Mouse (Mus musculus): ENCODE results near the gene Baiap2.

The Baiap2 gene

DNA sequence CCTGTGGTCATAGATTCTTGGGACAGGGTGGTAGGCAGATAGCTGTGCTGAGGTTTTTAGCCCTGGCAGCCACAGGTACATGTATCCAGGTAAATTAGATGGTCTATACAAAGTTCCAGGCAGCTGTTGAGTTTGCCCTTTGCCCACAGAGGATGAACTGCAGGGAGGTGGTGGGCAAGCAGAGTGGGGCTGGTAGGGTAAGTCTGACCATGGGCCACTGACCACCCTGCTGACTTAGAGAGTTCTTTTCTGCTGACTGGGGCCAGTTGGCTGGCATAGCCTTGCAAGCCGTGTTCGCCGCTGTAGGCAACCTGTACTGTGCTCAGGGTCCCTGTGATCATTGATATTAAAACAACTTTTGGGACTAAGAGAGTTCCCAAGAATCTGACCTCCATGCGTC is 36.1 kb downstream of the Baiap2 start:
- no peak for DNase-seq (ENCODE audit: inconsistent ontology term)

DNA sequence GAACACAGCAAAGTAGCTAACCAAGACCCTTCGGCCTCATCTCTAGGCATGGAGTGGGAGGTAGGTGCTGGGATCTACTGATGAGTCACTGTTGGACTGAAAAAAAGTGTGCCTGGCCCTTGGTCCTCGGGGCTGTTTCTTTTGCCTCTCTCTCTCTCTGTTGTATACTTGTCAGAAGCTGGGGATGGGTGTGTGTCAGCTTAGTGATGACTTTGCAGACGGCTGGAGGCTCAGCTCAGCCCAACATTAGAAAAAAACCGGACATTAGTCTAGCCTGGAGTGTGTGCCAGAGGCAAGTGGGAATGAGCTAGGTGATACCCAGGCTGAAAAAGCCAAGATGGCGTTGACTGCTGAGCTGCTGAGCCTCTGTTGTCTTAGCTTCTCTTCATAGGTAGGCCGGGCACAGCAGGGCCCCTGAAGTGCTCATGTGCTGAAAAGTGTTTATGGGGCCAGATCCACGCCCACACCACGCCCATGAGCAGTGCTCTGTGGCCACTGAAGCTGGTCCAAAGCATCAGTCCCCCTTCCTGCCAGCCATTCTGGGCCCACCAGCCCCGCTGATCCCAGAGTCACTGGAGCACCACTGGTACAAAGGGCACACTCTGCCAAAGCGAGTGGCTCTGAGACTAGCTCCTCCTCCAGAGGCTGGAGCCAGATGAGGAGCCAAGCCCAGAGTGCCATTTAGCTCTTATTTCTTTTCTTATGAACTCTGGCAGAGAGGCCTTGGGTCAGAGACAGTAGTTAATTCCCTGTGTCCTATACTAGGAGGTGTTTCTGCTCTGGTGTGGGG is 37.2 kb downstream of the Baiap2 start:
- no peak for DNase-seq (ENCODE audit: inconsistent ontology term)

DNA sequence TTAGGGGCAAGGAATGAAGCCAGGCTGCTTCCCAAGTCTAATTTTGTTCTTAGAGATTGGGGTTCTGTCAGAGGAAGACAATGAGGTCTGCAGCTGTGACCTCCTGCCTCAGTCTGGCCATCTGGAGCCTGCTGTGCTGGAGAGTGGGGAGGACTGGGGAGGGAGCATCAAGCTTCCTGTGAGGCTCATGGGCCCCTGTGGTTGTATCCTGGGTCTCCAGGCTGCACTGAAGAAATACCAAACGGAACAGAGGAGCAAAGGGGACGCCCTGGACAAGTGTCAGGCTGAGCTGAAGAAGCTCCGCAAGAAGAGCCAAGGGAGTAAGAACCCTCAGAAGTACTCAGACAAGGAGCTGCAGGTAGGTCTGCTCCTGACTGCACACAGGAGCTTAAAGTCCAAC is 39.2 kb downstream of the Baiap2 start:
- DNase-seq (ENCODE audit: inconsistent ontology term) = no peak

DNA sequence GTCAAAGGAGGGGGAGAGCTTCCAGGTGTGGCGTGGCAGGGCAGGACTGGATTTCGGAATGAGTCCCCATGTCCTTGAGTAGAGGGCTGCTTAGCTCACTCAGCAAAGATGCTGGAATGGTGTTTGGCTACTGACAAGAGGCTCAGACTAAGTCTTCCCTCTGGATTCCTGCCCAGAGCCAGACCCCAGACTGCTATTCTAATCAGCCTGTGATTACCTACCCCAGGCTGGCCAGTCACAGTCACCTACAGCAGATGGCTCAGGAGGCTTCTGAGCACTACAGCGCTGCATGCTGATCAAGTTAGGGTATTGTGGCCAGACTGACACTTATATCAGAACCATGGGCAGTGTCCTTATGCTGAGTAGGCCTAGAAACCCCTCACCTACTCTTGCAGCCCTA is 39.7 kb downstream of the Baiap2 start:
- no peak for DNase-seq (ENCODE audit: inconsistent ontology term)

DNA sequence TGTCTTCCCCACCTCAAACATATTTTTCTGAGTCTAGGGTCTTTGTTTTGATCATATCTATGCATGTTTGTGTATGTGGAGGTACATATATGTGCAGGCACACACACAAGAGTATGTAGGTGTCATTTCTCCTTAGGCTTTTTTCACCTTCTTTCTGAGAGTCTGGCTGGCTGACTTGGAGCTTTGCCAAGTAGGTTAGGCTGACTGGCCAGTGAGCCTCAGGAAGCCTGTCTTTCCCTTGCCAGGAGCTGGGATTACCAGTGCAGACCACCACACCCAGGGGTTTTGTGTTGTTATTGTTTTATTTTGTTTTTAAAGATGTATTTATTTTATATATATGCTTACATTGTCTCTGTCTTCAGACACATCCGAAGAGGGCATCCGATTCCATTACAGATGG is 40.6 kb downstream of the Baiap2 start:
- no peak for DNase-seq (ENCODE audit: inconsistent ontology term)

DNA sequence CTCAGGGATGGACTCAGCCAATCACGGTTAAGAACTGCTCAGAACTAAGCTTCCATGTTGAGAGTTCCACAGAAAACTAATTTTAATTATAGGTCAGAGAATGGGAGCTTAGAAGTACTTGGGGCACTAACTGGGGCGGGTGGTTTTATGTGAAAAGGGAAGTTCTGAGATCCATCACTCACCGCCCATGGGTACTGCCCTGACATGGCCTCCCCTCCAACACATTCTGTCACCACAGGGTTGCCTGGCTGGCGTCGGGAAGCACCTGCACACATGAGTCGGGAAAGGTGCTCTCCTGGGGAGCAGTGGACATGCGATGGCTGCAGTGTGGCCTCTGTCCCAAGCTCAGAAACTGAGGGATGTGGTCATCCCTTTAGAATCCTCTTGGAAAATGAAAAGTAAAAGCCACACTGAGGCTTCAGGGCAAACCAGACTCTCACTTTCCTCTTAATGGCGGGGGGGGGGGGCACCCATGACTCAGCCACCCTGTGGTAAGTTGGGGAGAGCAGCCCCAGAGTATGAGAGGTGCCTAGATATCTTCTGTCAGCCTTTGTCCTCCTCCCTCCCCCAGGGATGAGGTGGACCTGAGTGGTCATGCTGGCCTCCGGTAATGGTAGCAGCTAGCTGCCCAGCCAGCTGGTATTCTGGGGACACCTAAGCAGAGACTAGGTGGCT is 44.3 kb downstream of the Baiap2 start:
- no peak for DNase-seq (ENCODE audit: inconsistent ontology term)

DNA sequence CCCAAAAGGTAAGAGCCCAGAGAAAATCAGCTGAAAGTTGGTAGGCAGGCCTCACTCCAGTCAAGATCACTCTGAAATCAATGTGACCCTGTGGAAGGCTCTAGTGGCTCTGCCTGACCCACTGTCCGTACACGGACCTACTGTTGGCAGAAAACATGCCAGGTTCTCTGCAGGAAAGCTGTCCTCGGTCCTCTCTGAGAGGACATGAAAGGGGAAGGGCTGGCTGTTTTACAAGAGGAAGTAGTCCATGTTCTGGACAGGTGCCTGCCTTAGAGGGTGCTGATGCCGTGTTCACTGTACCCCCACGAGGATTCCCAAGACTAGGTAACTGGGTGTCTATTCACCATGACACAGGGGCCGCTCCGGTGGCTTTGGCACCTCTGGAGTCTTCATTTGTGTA is 45.3 kb downstream of the Baiap2 start:
- DNase-seq (ENCODE audit: inconsistent ontology term) = no peak

DNA sequence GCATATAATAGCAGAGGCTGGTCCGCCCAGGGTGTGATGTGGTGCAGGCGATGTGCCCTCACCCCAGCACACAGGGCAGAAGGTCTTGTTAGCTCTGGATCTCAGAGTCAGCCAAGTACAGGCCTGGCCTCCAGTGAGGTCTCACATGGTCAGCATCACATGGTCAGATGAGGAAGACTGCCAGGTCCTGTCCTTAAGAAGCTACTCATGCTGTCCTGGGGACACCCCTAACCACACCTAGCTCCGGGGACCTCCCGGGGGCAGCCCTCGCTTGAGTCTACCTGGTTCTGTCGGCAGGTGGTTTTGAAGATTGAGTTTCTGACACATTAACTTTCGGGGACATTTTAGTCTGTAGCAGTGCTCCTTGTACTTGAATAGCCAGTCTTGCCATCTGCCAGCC is 45.8 kb downstream of the Baiap2 start:
- DNase-seq (ENCODE audit: inconsistent ontology term) = no peak

DNA sequence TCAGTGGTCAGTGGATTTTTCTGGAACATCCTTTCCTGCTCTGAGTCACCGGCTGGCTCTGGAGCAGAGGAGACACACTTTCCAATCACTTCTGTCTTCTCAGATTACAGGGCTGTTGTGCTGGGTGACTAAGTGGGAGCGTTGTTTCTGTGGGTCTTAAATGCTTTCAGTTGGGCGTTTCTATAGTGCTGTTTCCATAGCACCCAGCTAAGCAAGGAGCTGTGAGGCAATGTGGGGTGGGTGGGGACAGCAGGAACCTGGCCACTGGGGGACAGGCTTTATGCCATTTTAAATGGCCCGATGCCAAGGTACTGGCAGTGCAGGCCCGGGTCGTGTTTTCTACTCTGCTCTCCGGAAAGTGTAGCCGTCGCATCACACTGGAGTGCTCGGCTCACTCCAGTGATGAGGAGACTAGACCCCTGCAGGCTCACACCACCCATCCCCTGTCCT is 46.6 kb downstream of the Baiap2 start:
- peak; percentile 91 for DNase-seq (ENCODE audit: inconsistent ontology term)

DNA sequence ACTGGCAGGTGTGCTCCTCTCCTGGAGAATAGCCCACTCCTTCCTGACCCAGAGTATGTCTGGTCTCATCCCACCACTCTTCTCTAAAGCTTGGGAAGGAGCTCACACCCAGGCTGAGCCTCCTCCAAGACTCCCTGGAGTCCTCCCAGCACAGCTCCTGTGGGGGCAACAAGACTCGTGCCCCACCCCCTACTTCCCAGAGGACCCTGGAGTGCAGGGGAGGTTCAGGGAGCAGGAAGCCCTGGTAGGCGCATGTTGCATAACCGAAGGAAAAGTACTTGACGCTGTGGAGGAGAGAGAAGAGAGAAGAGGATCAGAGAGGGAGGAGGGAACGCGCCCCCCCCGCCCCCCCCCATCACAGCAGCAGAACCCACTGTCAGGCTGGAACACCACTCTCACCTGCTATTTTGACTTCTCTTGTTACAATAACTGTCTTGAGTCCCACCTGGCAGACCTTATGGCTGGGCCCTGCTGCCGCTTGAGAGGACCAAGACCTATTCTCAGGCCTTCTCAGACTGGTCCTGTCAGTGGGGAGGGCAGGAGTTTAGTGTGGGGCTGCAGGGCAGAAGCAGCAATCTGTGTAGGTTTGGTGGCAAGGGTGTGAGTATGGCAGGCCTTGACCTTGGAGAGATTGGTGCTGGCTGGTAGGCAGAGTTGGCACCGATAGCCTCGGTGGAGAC is 48.2 kb downstream of the Baiap2 start:
- no peak for DNase-seq (ENCODE audit: inconsistent ontology term)

DNA sequence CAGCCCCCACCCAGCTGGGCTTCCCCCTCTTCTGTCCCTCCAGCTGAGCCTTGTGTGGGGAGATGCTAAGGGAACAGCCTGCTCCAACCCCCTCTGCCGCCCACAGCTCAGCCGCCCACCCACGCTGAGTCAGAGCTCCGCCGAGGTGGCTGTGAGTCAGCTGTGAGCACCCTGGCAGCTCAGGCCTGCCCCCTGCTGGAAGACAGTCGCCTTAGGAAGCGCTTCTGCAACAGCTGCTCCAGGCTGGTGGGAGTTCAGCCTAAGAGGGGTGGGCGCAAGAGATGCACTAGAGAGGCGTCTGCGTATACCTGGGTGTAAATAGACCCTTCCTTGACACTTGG is 48.7 kb downstream of the Baiap2 start:
- DNase-seq (ENCODE audit: inconsistent ontology term) = peak; percentile 89

DNA sequence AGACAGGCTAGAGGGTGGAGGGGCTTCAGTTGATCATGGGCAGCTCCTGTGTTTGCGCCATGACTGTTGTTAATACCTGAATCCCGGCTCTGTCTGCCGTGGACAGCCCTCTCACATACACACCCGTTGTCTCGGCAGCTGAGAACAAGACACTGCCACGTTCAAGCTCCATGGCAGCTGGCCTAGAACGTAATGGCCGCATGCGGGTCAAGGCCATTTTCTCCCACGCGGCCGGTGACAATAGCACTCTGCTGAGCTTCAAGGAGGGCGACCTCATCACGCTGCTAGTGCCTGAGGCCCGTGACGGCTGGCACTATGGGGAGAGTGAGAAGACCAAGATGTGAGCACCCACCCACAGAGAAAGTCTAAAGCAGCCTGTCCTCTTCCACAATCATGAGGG is 54.8 kb downstream of the Baiap2 start:
- DNase-seq (ENCODE audit: inconsistent ontology term) = no peak

DNA sequence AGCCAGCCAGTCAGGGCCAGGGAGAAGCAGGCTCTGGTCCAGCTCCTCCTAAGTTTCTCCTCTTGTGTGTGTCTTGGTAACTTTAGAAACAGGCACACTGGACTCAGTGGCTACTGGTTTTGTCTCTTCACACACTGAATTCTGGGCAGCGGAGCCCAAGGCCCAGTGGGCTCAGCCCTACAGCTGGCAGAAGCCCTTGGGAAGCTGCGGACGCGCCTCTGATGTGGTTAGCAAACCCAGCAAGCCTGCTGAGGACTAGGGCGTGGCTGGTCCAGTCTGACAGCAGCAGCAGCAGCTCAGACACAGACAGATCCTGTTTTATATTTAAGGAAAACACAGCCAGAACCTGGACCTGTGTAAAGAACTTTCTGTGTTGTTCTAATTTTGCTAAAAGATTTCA is 59.5 kb downstream of the Baiap2 start:
- DNase-seq (ENCODE audit: inconsistent ontology term) = peak; percentile 62

DNA sequence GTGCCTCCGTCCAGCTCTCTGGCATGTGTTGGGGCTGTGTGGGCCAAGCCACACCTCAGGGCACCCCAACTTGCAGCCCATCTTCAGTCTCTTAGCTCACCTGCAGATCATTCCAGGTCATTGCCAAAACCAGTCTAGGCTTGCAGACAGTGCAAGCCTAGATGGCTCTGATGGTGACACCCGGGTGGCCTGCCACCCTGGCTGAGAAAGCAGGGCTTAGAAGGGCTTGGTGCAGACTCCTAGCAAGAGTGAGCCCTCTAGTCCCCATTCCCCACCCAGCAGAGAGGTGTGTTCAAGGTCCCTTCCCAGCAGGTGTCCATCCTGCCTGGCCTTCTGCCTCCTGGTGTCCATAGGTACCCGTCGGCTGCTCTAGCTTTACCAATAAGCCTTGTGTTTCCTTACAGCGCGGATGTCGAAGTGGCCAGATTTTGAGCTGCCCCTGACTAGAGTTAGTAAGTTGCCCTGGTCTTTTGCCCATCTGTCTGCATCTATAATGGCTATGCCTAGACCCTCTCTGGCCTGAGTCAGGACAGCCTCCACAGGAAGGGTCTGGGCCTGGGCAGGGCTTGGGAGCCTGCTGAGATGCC is 60.2 kb downstream of the Baiap2 start:
- DNase-seq (ENCODE audit: inconsistent ontology term) = no peak

DNA sequence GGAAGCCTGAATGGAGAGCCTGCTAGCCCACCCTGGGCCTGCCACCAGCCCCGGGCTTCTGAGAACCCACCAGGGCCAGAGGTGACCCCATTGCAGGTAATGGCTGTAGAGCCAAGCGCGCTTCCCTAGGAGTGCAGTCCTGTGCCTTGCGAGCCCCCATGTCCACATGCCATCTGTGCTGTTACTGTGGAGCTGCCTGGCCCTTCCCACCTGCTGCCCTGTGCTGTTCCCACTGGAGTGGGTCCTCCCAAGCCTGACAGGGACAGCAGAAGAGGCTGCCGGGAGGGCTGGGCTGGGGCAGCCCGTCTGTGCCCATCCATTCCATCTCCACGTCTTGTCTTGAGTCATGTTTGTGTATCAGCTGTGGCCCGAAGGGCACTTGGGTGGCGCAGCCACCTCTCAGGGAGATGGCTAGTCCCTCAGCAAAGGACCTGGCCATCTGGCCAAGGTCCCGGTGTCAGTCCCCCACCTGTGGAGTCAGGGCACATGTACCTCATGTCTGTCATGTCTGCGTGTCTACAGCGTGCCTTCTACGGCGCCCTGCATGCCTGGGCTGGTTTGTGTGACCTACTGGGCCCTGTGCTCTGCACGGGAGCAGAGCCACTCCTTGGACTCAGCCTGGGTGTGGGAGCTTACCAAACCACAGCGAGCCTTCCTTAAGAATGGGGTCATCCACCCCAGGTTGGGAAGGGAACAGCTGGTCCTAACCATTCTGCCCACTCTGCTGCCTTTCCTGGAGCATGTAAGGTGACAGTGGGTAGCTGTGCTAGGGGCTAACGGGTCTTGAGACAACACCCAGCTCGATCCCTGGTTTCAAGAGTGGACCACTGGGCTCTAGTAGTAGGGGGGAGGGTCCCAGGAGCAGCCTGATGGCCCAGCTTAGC is 63.1 kb downstream of the Baiap2 start:
- DNase-seq (ENCODE audit: inconsistent ontology term) = no peak

DNA sequence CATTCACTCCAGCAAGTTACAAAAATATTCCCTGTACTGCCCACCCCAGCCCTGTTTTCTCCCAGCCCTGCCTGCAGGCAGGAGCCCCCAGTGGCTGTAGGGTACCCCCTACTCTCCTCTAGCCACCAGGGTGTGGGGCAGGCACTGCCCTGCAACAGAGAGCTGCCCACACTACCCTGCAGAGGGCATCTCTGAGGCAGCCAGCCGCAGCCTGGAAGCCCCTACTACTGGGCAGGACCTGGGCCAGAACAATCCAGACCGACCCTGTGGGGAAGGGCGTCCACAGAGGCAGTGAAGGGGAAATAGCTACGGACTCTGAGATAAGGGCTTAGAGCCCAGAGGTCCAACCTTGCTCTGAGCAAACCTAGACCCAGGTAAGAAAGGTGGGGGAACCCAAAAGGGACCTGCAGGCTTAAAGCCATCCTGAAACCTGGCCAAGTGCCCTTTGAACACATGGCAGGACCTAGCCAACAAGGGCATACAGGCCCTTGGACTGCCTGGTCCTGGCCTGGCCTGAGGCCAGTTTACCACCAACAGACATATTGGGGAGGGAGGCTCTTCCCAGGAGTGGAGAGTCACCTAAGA is 65.0 kb downstream of the Baiap2 start:
- no peak for DNase-seq (ENCODE audit: inconsistent ontology term)

DNA sequence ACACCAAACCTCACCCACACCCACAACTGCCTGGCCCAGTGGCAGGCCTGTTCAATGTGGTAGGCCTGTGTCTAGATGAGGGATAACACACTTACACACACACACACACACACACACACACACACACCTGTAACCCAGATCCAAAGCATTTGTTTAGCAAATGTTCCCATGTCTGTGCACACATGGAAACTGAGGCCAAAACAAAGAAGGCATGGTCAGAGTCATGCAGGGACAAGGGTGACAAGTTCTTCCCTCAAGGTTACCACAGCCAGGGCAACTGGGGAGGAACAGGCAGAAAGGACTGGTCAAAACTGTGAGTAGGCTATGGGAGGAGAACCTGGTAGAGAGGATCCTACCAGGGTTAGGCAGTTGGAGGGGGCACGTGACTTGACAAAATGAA is 65.9 kb downstream of the Baiap2 start:
- DNase-seq (ENCODE audit: inconsistent ontology term) = no peak

DNA sequence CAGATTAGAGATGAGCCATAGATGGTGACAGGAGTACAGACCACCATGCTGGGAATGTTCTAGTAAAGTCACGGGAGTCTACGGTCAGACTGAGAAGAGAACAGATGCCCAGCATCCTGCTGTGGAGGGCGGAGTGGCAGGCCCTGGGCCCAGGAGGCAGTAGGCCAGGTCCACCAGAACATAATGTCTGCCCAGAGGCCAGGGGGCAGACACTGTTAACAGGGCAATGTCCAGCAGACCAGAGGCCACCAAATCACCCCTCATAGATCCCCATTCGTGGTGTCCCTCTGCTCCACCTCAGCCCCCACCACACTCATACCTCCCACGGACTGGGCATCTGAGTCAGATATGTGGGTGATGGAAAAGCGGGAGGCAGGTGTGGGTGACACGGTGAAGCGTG is 66.4 kb downstream of the Baiap2 start:
- DNase-seq (ENCODE audit: inconsistent ontology term) = no peak

DNA sequence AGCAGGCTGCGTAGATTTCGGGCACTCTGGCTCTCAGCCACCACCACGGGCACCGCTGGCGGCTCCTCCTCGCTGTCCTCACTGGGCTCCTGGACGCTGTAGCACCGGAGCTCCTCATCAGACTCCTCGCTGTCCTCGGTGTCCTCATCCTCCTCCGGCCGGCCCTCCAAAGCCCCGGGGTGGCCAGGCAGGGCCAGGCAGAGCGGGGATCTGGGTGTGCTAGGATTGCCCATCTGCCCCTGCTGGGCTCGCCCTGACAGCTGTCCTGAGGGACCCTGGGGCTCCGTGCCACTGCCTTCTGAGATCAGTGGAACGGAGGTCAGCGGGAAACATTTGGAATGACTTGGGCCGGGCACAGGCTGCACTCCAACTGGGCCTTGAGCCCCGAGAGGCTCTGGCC is 67.4 kb downstream of the Baiap2 start:
- DNase-seq (ENCODE audit: inconsistent ontology term) = no peak

DNA sequence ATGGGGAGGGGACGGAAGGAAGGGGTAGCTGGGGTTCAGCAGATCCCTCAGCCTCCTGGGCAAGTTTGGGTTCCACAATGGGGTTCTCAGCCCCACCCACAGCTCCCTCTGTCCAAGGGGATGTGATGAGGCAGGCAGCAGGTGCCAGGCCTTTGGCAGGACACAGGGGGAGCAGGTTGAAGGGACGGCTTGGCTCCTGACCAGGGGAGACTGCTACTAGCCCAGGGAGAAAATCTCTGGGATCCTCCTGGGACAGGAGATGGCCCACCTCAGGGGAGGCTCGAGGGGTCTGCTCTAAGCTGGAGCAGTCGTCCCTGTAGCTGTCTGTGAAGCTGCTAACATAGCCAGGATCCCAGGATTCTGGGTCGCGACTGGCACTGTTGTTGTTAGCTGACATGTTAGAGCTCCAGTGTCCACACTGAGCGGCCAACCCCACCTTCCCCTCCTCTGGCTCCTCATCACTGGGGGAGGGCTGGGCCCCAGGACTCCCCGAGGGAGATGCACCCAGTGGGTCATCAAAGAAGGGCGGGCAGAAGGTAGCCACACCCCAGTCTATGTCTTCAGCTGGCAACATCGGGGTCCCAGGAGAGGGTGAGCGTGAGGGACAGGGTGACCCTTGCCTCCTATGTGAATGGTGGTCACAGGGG is 68.7 kb downstream of the Baiap2 start:
- DNase-seq (ENCODE audit: inconsistent ontology term) = no peak
